Mouse (Mus musculus) small intestine, adult 2 months (tissue): ENCODE results near the gene B3galt4.

Experiments
- CTCF ChIP-seq: fragments of 200-500 bp; IDR thresholded peaks from 2 replicates; pipeline ENCODE4 v1.5.1; 2012; ENCODE audit warnings: low read depth, mild to moderate bottlenecking, control low read depth, inconsistent platforms, low read length, moderate library complexity, mixed read lengths; ENCODE audit not compliant: insufficient replicate concordance, insufficient read length; ENCODE audit errors: extremely low read depth
- POLR2A ChIP-seq: fragments of 200-500 bp; IDR thresholded peaks from 2 replicates; pipeline ENCODE4 v1.6.1; 2012; ENCODE audit warnings: low read depth, mild to moderate bottlenecking, control low read depth, inconsistent platforms, low read length, moderate library complexity

DNA sequence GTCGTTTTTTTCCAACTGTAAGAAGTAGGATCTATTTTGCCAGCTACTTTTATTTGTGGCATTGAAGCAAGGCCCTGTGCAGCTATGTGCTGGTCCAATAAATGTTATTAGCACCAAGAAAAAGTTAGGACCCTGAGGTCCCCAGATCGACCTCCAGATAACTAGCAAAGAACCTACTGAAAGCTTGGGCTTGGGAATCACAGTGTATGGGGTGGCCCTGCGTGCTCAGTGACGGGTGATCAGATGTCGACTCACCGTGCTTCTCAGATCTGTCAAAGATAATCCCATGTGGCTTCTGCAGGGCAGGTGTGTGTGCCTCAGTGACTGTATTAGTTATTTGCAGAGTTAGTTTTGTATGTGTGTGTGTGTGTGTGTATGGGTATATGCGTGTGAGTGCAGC is 29.9 kb downstream of the B3galt4 start:
- TF ChIP-seq POLR2A, result no peak
- no peak for TF ChIP-seq CTCF
